Mouse (Mus musculus) small intestine, adult 2 months (tissue): ENCODE measurements at regions not wholly inside any gene's neighbourhood (a gene's known extent, or its start where the extent isn't known, plus 50 kb on each side); places are given as distances from the start of the nearest gene placed in this dataset.

ENCODE experiments used
- CTCF ChIP-seq: fragments of 200-500 bp; IDR thresholded peaks from 2 replicates; pipeline ENCODE4 v1.5.1; 2012; ENCODE audit warnings: low read depth, mild to moderate bottlenecking, control low read depth, inconsistent platforms, low read length, moderate library complexity, mixed read lengths; ENCODE audit not compliant: insufficient replicate concordance, insufficient read length; ENCODE audit errors: extremely low read depth
- POLR2A ChIP-seq: fragments of 200-500 bp; IDR thresholded peaks from 2 replicates; pipeline ENCODE4 v1.6.1; 2012; ENCODE audit warnings: low read depth, mild to moderate bottlenecking, control low read depth, inconsistent platforms, low read length, moderate library complexity

GRCm38 (mm10) chr3:134000595-134000994 lies 235.7 kb upstream of the Cxxc4 start:
- no peak for TF ChIP-seq CTCF
- no peak for TF ChIP-seq POLR2A
